Comparison of ENCODE assay signal across 12 mouse cellular contexts in genomic region chr4:93286065-93286464, GRCm38 (mm10).
"Had no signal": no experiment of that assay in that cellular context is flagged by ENCODE, and none has a peak within 500 bp of the region (broad histone marks: within the 10 kb centered on the region; RNA-seq: fewer than 3 reads in every experiment).

No protein-coding gene starts in this region.

- H3K4me1 ChIP-seq: limb, embryonic 12.5 days; liver, embryonic 13.5 days; lung, embryonic 15.5 days; midbrain, embryonic 13.5 days had no signal

- H3K27ac ChIP-seq: layer of hippocampus, adult 2 months; limb, embryonic 12.5 days; liver, embryonic 13.5 days; lung, embryonic 15.5 days; midbrain, embryonic 13.5 days had no signal

- DNase-seq: kidney, adult 18-20 months; kidney, postnatal 10 days; kidney, postnatal 4 days; liver; liver, embryonic 13.5 days; liver, postnatal 0 days; right cerebral cortex, postnatal 14 days; thymus, postnatal 4 days had no signal

- H3K36me3 ChIP-seq: limb, embryonic 12.5 days; liver, embryonic 13.5 days; lung, embryonic 15.5 days; midbrain, embryonic 13.5 days had no signal

- H3K4me3 ChIP-seq: layer of hippocampus, adult 2 months; limb, embryonic 12.5 days; liver, embryonic 13.5 days; lung, embryonic 15.5 days; midbrain, embryonic 13.5 days had no signal

- ATAC-seq: liver, postnatal 0 days; midbrain, embryonic 13.5 days had no signal

- H3K27me3 ChIP-seq: limb, embryonic 12.5 days; liver, embryonic 13.5 days; lung, embryonic 15.5 days; midbrain, embryonic 13.5 days had no signal

- H3K4me2 ChIP-seq: limb, embryonic 12.5 days; liver, embryonic 13.5 days; lung, embryonic 15.5 days; midbrain, embryonic 13.5 days had no signal

- H3K9me3 ChIP-seq: limb, embryonic 12.5 days; liver, embryonic 13.5 days; lung, embryonic 15.5 days; midbrain, embryonic 13.5 days had no signal

- H3K9ac ChIP-seq: limb, embryonic 12.5 days; liver, embryonic 13.5 days; liver, postnatal 0 days; lung, embryonic 15.5 days; midbrain, embryonic 13.5 days had no signal
